Mouse (Mus musculus) right cerebral cortex, postnatal 10 days (tissue): ENCODE measurements around the gene Tpst1.
A peak's percentile ranks its signal among the peaks of the same experiment; 100 is the strongest.

Experiments used
- DNase-seq, 2 experiments: peaks; one replicate each; pipeline ENCODE4 v3.0.0; 2021; ENCODE audit warnings: low spot score in 2 of 2

Tpst1 gene

DNA sequence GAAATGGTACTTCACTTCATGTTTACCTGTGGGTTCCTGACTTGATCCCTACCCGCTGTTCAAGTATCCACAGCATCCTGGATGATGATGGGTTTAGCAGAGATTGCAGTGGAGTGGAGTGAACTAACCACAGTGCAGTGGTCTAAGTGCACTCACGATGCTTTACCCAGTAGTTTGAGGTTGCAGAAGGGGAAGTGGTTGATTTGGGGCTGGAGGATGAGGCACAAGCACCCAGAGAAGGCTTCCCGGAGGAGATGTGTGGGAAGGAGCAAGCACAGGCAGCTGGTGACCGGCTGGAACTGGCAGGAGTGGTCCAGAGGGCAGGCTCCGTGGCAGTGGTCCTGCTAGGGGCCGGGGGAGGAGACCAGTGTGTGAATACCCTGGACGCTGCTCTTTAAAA lies 16.1 kb downstream of the Tpst1 start:
- no peak for DNase-seq

DNA sequence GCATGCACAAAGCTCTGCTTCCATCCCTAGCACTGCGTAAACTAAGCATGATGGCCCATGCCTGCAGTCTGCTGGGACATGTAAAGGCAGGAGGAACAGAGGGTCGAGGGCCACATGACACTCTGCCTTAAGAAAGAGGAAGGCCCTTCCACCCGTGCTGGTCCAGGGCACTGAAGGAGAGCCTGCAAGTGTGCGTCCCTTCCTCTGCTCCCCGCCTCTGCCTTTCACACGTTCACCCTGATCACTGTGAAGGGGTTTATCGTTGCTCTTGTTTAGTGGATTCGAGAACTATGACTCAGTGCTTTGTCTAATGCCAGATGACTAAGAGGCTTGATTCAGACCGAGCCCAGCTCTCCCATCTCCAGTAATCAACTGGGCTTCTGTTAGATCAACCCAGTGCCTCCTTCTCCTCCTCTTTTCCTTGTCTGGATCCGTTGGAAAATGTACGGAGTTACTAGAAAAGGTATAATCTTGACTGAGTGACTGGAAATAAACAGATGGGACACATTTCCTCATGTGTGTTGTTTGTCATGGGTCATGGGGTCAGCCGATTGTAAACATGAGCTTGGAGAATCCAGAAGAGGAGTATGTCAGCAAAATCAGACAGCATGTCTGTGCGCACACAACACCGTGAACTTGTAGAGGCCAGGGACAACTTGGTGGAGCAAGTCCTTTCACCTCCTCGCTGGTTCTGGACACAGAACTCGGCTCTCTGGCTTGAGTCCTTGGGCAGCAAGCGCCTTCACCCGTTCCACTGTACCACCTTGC lies 16.7 kb downstream of the Tpst1 start:
- no peak for DNase-seq

DNA sequence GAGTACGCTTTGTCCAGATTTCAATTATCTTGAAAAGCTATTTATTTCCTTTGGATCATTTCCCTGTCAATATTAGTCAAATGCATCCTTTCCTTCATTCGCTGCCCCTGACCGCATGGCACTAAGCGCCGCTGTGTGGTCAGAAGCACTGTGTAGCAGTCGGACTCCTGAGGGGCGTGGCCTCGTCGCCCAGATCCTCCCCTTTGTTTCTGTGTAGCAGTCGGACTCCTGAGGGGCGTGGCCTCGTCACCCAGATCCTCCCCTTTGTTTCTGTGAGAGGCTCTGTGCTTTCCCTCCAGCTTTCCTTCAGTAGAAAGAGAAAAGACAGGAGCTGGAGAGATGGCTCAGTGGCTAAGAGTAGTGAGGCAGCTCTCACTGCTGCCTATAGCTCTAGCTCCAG lies 23.6 kb downstream of the Tpst1 start:
- DNase-seq, result no peak

DNA sequence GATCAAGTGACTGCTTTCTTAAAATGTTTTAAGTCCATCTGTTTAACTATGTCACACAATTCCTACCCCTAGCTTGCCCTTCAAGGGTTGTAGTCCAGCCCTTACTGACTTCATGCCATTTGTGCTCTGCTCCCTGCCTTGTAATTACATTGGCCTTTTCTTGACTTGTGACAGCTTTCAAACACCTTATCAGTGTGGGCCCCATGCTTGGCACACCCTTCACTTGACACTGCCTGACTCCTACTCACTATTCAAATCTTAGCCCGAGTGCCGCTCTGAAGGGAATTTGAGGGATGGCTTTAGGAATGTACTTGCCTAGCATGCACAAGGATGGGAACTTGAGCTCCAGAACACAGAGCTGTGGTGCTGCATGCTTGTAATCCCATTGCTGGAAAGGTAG lies 24.7 kb downstream of the Tpst1 start:
- no peak for DNase-seq

DNA sequence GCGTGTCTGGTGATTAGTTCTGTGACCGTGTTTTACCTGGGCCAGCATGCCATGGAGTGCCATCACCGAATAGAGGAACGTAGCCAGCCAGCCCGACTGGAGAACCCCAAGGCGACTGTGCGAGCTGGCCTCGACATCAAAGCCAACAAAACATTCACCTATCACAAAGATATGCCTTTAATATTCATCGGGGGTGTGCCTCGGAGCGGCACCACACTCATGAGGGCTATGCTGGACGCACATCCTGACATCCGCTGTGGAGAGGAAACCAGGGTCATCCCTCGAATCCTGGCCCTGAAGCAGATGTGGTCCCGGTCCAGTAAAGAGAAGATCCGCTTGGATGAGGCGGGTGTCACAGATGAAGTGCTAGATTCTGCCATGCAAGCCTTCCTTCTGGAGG lies 28.6 kb downstream of the Tpst1 start:
- DNase-seq, result no peak

DNA sequence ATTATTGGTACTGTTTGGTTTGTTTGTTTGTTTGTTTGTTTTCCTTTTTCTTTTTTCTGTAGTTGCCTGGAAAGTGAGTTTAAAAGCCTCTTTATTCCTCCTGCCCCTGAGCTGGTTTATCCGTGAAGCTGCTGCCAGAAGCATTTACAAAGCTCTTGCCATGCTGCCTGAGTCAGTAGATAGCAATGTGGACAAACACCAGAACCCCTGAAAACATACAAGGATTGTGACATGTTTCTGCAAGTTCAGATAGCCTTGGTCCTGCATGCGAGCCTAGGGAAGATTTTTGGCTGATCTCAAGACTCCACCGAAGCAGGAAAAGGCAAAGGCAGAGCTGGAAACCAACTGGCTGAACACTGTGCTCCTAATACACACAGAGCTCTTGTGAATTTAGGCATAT lies 36.2 kb downstream of the Tpst1 start:
- DNase-seq, result no peak

DNA sequence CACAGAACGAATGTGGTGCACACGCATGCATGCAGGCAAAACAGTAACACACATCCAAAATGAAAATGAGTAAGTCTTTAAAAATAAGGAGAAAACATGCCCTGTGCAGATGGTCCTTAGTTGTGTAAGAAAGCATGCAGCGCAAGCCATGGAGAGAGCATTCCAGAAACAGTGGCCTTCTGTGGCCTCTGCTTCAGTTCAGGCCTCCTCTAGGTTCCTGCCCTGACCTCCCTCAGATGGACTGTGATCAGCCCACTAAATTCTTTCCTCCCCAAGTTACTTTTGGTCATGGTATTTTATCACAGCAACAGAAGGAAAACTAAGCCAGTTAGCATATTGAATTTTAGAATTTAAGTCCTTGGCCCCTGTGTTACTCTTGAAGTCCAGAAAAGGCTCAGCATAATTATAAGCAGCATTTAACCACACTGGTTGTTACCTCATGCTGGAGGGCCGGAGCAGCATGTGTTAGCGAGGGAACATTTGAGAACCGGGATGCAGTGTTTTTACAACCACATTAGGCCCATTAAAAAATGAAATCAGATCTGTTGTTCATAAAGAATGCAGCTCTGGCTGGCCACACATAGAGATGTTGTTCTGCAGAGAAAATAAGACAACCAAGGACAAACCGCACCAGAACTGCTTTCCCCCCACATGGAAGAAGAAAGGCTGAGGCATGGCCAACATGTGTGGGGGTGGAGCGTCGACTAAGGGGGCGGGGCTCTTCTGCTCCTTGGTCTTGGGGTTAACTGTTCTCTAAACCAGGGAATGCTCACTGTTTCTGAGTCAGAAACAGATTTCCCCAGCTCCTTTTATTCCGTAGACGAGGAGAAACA lies 37.7 kb downstream of the Tpst1 start:
- DNase-seq, result no peak

DNA sequence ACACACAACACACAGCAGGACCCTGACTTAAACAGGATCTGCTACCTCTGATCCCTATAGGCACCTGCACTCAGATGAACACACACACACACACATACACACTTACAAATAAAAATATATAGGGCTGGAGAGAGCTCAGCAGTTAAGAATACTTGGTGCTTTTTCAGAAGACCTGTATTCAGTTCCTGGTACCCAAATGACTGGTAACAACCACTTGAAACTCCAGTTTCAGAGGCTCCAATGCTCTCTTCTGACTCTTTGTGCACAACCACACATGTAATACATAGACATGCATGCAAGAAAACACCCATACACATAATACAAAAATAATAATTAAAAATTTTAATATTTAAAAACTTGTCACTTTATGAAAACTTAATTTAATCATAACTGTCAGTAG lies 39.5 kb downstream of the Tpst1 start:
- no peak for DNase-seq

DNA sequence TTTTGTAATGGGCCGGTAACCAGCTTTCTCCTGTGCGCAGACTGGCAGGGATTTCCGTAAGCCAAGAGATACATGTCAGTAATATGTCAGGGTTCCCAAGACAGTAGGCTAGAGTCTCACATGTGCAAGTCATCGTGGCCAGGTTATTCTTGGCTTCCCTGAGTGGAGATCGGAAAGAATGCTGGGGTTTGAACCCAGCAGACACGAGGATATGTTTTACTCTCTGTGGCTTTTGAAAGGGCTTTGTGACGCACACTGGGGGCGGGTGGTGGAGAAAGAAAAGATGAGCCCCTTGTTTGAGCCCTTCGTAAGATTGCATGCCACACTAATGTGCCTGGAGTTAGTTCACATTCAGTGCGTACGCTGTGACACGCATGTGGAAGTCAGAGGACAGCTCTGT lies 43.0 kb downstream of the Tpst1 start:
- no peak for DNase-seq

DNA sequence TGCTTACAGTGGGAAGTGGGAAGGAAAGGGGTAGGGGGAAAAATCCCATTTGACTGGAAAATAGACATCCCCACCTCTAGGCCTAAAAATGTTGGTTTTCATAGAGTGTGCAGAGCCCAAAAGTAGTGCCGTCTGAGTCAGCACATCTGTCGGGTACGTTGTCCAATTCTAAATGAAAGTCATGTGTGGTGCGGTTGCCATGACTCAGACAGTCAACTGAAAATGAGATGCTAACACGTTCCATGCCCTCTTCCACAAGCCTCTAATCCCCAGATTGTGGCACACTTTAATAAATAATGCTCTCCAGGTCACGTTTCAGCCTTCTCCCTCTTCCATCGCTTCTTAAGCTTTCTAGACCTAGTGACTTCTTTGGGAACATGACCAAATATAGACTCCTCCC lies 43.7 kb downstream of the Tpst1 start:
- DNase-seq, result no peak

DNA sequence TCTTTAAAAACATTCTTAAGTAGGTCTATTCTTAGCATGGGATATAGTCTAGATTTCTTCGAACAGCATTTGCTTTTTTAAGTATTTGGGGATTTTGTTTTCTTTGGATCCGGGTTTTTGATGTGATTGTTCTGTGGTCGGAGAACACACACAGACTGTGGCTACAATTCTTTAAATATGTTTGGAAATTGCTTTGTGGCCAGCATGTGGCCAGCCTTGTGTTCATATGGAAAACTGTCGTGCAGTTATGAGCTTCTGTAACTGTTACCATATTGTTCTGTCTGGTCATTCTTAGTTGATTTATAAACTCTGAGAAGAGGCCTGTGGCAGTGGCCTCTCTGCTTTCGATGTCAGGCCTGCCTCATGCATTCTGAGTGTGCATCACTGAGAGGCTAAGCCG lies 44.8 kb downstream of the Tpst1 start:
- no peak for DNase-seq

DNA sequence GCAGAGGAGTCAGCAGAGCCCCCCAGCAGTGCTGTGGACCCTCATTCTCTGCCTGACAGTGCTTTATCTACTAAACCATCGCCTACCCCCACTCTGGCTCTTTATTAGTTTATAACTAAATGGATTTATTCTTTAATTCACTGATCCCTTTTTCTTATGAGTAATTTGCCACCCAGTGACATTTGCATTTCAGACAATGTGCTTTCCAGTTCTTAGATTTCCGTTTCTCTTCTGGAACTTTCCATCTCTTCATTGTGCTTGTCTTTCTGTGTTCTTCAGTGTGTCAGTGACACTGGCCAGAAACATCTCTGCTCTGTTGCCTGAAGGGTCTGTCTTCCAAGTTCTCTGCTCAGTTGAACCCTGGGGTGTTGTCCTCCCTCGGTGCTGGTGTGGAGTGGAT lies 46.1 kb downstream of the Tpst1 start:
- no peak for DNase-seq

DNA sequence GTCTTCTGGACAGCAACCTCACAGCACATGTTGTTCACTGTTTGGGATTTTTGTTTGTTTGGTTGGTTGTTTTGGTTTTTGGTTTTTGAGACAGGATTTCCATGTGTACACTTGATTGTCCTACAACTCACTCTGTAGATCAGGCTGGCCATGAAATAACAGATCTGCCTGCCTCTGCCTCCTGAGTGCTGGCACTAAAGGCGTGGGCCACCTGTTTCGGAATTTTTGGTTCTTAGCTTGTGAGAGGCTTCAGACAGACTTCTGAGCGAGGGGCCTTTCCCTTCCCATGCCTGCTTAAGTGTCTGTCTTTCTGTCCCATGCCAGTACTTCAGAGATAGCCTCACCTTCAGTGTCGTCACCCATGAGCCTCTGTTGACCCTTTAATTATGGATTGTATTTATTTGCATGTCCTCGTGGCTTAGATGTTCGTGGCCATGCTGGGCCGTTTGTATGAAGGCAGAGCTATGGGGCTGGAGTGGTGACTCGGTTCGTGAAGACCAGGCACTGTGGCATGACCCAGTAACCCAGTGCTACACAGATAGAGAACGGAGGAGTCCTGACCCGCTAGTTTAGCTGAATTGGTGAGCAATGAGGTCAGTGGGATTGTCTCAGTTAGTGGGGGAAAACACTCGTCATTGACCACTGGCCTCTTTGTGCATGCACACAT lies 47.1 kb downstream of the Tpst1 start:
- DNase-seq, result no peak

DNA sequence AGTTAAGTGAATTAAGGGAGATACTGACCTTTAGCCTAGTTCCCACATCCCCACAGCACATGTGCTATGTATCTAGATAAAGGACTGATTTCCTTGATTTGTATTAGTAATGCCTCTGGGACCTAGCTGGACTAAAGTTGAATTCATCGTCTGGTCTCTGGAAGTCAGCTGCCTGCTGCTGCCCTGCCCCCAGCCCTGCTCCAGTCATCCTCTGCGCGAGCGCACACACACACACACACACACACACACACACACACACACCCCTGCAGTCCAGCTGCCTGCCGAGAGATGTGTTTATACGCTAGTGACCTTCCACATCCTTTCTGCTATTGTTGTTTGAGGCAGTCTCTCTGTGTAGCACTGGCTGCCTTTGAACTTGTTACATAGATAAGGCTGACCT lies 47.8 kb downstream of the Tpst1 start:
- no peak for DNase-seq

DNA sequence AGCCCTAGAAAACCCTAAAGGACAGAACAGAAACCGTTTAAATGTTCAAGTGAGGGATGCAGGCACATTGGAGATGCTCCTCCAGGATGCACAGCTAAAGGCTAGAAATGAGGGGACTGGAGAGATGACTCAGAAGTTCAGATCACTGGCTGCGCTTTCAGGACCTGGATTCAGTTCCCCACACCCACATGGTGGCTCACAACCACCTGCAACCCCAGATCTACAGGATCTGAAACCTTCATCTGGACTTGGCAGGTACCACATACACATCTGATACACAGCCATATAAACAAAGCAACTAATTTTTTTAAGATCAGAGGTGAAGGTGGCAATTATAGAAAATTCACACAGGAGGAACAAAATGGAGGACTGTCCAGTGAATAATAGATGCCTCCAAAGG lies 49.2 kb downstream of the Tpst1 start:
- DNase-seq, result no peak

DNA sequence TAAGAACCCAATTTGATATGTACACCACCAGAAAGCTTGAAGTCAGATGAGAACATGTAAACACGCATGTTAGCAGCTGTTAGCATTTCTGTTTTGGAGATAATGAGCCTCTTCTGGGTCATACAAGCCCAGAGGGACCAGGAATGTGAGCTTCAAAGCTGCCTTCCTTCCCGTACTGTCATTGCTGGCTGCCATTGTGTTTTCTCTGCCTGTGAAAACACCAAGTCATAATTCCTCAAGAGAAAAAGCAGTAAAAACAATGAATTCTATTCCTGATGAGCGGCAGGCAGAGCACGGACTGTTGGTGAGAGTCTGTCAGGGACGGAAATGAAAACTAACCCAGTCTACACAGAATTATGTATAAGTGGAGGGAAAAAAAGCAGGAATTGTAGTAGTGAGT lies 51.1 kb downstream of the Tpst1 start:
- no peak for DNase-seq

DNA sequence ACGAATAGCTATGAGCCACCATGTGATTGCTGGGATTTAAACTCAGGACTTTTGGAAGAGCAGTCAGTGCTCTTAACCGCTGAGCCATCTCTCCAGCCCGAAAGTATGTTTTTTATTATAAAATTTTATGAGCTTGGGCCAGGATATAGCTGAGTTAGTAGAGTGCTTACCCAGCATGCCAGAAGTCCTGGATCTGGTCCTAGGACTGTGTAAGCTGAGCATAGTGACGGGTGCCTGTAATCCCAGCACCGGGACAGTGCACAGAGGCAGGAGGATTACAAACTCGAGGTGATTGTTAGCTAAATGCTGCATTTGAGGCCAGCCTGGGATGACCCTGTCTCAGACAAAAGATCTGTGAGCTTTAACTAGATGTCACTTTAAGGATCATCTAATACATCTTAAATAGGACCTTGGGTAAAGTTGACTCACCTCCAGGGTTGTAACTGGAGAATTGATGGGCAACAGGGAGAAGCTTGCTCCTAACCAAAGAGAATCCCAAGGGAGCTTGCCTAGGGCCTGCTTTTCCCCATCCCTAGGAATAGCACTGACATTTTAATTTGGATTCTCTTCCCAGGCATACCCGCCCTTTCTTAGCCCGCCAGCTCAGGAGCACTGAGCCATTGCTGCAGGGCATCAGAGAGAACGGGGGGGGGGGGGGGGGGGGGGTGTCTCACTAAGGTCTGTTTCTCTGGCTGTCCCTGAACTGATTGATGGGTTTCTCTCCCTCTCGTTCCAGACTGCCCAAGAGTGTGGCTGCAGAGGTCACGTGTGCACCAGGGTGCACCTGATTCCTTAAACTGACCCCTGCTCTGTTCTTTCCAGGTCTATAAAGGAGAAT lies 55.8 kb downstream of the Tpst1 start:
- no peak for DNase-seq

DNA sequence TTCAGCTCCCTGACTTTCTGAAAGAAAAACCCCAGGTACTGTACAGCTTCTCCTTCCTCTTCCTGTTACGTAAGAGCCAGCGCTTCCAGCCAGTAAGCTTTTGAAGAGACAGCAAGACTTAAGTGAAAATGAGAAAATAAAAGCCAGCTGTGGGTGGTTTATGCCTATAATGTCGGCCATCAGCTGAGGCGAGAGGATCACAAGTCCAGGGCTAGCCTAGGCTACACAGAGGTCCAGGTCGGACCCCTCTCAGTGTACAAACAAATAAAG lies 56.3 kb downstream of the Tpst1 start:
- DNase-seq, result no peak

DNA sequence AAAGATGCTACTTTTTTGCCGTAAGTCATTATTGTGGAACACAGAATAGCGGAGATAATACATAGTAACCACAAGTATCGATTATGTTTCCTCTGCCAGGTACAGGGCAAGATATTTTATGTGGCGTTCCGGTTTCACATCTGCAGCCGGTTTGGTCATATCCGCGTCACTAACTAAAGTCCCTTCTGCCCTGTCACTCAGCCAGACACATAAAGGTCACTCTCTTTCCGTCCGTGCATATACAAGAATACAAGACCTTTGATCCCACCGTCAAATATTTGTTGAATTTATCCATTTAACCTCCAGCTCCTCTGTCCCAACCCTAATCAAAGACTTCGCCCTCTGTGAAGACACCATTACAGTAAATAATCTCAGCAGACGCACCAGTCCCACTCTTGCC lies 63.5 kb downstream of the Tpst1 start:
- DNase-seq, result no peak

DNA sequence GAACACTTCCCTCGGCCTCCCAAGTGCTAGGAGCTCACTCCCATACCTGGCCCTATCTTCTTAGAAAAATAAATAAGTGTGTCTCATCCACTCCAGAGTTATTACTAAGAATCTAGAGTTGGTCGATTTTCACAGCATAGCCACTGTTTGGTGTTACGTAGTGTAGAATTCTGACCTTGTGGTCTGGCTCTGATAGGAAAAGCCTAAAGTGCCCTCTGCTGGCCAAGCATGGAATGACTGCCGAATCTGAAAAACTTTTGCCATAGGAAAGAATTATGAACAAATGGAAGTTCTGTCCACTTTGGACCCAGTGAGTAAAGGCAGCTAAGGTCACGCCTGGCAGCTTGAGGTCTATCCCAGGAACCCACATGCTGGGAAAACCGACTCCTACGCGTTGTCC lies 66.3 kb downstream of the Tpst1 start:
- peak; percentile 68 to 82 for DNase-seq

DNA sequence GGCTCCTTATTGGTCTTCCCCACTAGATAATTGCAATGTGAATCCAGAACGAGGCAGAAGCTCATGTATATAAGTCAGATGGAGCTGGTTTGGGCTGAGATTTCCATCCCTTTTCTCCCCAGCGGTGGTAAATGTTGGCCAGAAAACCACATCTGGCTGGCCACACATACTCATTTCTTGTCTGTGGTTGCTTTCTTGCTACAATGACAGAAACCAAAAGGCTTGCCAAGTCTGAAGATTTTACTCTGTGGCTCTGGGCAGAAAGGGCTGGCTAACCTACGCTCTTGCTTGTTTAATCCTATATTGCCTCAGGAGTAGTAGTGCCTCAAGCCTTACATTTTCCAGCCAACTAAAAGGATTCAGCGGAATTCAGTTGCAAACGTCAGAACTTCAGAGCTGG lies 68.0 kb downstream of the Tpst1 start:
- DNase-seq, result no peak

DNA sequence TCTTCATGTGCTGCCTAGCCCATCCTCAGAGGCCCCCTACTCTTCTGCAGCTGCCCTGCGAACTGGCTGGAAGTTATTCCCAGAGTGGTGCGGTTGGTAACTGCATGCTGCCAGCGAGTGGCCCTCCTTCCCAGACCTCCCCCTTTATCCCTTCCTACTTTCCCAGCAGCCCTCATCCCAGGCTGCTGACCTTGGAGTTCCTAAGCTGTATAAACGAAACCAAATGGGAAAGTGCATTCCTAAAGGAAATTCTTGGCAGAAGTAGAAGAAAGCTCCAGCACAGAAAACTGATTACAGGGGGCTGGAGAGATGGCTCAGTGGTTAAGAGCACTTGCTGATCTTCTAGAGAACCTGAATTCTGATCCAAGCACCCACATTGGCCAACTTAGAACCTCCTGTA lies 68.9 kb downstream of the Tpst1 start:
- DNase-seq, result no peak
